Mouse (Mus musculus) gastrocnemius, adult 18-20 months (tissue): ENCODE measurements around the gene Dusp11. TPM values are rescaled to one million over a fixed set of nuclear protein-coding genes. Genes with fewer than 3 reads are reported as not detected.
"Not testable (repeated sequence)": the region's sequence is repeated elsewhere in the genome, so short reads cannot be mapped to it uniquely, and the experiment has no call there.

Experiments used
- DNase-seq: peaks from one replicate; pipeline ENCODE4 v3.0.0; 2021; ENCODE audit warnings: low spot score
- total RNA-seq, 2 experiments: library from RNA; stranded (reverse); gene quantifications; 2 replicates each; pipeline ENCODE4 v1.2.3; 2021

Gene Dusp11
- total RNA-seq, 2 experiments from 2014 or later: 24.0 to 27.7 TPM

GRCm38 (mm10) chr6:85895061-85895648, 66.3 kb downstream of the Dusp11 start:
- not testable (repeated sequence) for DNase-seq

Other genes starting within 250 kb of the Dusp11 start
- gene Nat8f7, start 248.5 kb downstream of the Dusp11 start, total RNA-seq: not detected
- gene Nat8f3, start 195.9 kb downstream of the Dusp11 start, total RNA-seq: under 1 TPM in 1 of 2 experiments, not detected in 1; 0.23 TPM
- not detected for gene Nat8f6, start 140.7 kb downstream of the Dusp11 start, total RNA-seq
- not detected for gene Nat8f5, start 140.7 kb downstream of the Dusp11 start, total RNA-seq
- not detected for gene Nat8, start 129.6 kb downstream of the Dusp11 start, total RNA-seq
- under 1 TPM in 1 of 2 experiments, not detected in 1; 0.17 TPM for gene Nat8f2, start 92.5 kb downstream of the Dusp11 start, total RNA-seq
- under 1 TPM; 0.21 to 0.31 TPM for gene Nat8f4, start 56.8 kb downstream of the Dusp11 start, total RNA-seq
- 10 to 100 TPM; 15.5 to 16.3 TPM for gene Tprkb, start 49.8 kb downstream of the Dusp11 start, total RNA-seq
- gene Nat8f1, start 46.0 kb downstream of the Dusp11 start, total RNA-seq: 1 to 10 TPM; 1.4 to 1.8 TPM
- not detected for gene Figla, start 54.5 kb upstream of the Dusp11 start, total RNA-seq
- gene Add2, start 67.0 kb upstream of the Dusp11 start, total RNA-seq: not detected
- under 1 TPM; 0.27 to 0.36 TPM for gene Tgfa, start 233.6 kb upstream of the Dusp11 start, total RNA-seq